Mouse (Mus musculus) common myeloid progenitor, adult 5-6 weeks (primary cell): Measurements from ENCODE around the gene Gm21778. TPM values are rescaled to one million over a fixed set of nuclear protein-coding genes. Genes with fewer than 3 reads are reported as not detected.
"Not testable (repeated sequence)": the region's sequence is repeated elsewhere in the genome, so short reads cannot be mapped to it uniquely, and the experiment has no call there.

Source experiments
- ATAC-seq: replicated peaks from 2 replicates; pipeline ENCODE4 v1.8.0; 2016; ENCODE audit warnings: low read depth, mild to moderate bottlenecking, moderate TSS enrichment, inconsistent platforms; ENCODE audit not compliant: poor library complexity, severe bottlenecking
- total RNA-seq: library from RNA; stranded (forward); fragments of 200-1000, 187-1606 nt; gene quantifications from 2 replicates; pipeline ENCODE4 v1.2.3, GENCODE M21; 2017

Gm21778 gene
- total RNA-seq = not detected in 2 replicates

GRCm38 (mm10) chrY:5942160-5942559, at the start of gene Gm21778:
TSS of gene Gm21778 (plus strand) at chrY:5942460.
- not testable (repeated sequence) for ATAC-seq

Other genes starting within 250 kb of the Gm21778 start
- gene Gm20914, start 216.5 kb upstream of the Gm21778 start, total RNA-seq = not detected in 2 replicates
- not detected in 2 replicates for gene Gm28171, start 149.1 kb upstream of the Gm21778 start, total RNA-seq